Mouse (Mus musculus): Measurements from ENCODE around the gene Daam2.

The Daam2 gene

GRCm38 (mm10) chr17:49531661-49532060, 32.5 kb downstream of the Daam2 start:
- no peak for DNase-seq (ENCODE audit: low spot score in 2 of 2)

DNA sequence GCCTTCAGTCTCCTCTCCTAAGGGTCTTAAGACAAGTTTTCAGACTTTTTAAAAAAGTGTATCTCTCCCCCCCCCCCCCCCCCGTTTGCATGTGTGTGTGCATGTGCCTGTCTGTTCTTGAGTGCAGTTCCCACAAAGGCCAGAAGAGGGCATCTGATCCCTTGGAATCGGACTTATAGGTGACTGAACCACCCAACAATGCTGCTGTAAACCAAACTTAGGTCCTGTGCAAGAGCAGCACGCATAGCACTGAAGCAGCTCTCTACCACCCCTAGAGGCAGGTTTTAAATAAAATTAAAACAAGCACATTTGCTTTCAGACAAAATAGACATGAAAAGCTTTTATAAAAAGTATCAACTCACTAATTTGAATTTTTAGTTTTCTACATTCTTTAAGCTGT, 33.9 kb downstream of the Daam2 start:
- DNase-seq (ENCODE audit: low spot score in 2 of 2), result no peak

DNA sequence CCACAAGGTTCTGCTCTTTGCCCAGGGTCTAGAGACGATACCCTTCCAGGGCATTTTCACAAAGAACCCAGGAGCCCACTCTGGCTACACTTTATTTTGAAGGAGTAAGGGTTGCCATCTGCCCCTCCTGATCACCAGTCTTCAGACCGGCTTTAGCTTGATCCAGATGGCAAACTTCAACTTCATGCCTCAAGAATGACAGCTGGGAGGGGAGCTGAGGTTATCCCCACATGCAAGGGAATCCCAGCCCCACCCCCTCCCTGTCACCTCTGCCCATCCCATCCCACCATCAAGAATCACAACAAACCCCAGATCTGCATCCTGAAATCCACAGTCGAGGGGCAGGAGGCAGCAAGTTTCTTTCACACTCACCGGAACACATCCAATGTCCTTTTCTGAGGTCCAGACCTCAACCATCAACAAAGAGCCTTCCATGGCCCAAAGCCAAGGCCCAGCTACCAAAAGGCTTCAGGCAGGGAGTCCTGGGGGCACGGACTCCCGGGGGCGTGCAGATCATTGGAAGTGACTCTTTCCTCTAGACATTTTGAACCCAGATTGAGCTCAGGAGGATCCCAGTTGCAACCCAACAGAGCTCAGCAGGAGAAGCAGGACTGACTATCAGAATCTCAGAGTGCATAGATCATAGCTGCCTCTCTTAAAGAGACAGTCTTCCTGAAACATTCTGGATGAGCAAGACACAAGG, 35.5 kb downstream of the Daam2 start:
- DNase-seq (ENCODE audit: low spot score in 2 of 2), result no peak

DNA sequence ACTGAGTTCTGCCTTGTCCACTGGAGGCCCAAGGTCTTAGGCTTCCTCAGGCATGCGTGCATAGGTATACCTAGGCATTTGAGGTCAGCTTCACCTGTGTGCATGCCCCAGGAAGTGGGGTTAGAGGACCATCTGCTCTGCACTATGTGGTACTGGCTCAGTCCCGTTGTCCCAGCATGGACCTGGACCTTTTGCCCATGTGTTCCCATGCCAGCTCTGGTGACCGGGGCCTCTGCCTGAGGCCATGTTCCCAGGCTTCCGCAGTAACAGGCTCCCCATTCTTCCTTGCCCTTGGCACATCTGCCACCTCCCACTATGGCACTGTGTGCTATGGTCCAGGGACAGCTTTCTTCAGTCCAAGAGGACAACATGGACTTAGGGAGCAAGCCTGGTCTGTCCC, 36.1 kb downstream of the Daam2 start:
- peak in 1 of 2 experiments; percentile 22 for DNase-seq (ENCODE audit: low spot score in 2 of 2)

DNA sequence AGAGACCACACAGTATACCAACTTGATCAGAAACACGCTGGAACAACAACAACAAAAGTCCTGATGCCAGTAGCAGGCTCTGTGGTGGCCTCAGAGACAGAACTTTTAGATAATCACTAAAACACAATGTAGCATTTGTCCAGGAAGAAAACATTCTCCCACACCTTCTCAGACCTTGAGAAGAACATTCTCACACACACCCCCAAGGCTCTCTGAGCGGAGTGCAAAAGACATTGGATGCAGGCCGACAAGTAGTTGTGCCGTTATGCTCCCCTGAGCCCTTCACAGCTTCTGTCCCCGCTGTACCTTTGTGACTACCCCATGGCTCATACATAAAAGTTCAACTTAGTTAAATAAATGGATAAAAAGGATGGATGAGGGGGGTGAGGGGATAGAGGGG, 37.6 kb downstream of the Daam2 start:
- no peak for DNase-seq (ENCODE audit: low spot score in 2 of 2)

DNA sequence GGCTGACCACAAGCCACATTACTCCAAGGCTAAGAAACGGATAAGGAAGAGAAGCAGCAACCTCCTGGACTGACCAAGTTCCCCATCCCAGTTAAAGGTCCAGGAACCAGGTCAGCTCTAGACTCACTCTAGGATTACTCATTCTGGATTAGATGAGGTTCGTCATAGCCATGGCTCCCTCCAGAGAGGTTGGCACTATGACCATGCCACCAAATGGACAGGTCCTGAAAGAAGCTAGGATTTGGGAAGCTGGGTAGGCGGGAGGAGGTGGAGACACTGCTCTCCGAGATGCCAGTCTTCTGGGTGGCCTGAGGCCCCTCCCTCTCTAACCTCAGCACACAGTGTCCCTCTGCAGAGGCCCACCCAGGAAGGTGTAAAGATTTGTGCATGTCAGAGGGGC, 38.2 kb downstream of the Daam2 start:
- no peak for DNase-seq (ENCODE audit: low spot score in 2 of 2)

- no peak for DNase-seq (ENCODE audit: low spot score in 2 of 2)
Observed at GRCm38 (mm10) chr17:49524584-49524983, 39.6 kb downstream of the Daam2 start.

- no peak for DNase-seq (ENCODE audit: low spot score in 2 of 2)
Observed at GRCm38 (mm10) chr17:49522435-49522834, 41.7 kb downstream of the Daam2 start.

DNA sequence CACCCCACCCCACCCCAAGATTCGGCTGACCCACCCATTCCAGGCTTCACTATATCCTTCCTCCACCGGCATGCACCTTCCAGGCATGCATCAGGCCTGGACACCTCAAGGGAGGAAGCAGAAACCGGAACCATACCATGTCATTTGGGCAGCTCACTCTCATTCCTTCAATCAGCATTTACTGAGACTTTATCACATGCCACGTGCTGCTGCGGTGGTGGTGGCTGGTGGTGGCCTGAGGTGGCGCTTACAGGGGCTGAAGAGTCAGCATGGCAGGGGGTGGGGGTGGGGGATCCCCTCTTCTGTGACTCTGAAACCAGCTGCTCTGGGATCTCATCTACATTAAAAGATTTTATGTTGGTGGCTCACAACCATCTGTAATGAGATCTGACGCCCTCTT, 42.1 kb downstream of the Daam2 start:
- DNase-seq (ENCODE audit: low spot score in 2 of 2), result no peak

- DNase-seq (ENCODE audit: low spot score in 2 of 2), result no peak
Observed at GRCm38 (mm10) chr17:49520674-49521073, 43.5 kb downstream of the Daam2 start.

- DNase-seq (ENCODE audit: low spot score in 2 of 2), result no peak
Observed at GRCm38 (mm10) chr17:49519576-49520247, 44.4 kb downstream of the Daam2 start.

GRCm38 (mm10) chr17:49517091-49517490, 47.1 kb downstream of the Daam2 start:
- DNase-seq (ENCODE audit: low spot score in 2 of 2), result no peak

GRCm38 (mm10) chr17:49515678-49516077, 48.5 kb downstream of the Daam2 start:
- no peak for DNase-seq (ENCODE audit: low spot score in 2 of 2)

- DNase-seq (ENCODE audit: low spot score in 2 of 2), result no peak
Observed at GRCm38 (mm10) chr17:49515141-49515540, 49.0 kb downstream of the Daam2 start.

- no peak for DNase-seq (ENCODE audit: low spot score in 2 of 2)
Observed at GRCm38 (mm10) chr17:49512671-49513085, 51.5 kb downstream of the Daam2 start.

DNA sequence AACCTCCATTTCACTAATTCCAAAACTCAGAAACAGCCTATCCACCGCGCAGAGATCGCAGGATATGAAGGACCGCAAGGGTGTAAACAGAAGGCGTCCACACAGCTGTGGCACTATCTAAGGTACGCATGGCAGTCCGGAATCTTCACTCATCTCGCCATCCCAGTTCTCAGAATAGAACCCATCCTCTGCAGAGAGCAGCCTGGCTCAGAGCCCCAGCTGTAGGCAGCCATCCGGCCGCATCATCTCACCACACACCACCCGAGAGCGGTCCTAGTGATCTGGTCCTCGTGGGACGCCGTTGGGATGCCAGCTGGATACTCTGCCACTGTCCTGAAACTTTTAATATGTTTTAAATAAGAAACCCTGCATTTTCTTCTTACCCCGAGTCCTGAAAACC, 54.7 kb downstream of the Daam2 start:
- DNase-seq (ENCODE audit: low spot score in 2 of 2), result peak; percentile 25 to 29

DNA sequence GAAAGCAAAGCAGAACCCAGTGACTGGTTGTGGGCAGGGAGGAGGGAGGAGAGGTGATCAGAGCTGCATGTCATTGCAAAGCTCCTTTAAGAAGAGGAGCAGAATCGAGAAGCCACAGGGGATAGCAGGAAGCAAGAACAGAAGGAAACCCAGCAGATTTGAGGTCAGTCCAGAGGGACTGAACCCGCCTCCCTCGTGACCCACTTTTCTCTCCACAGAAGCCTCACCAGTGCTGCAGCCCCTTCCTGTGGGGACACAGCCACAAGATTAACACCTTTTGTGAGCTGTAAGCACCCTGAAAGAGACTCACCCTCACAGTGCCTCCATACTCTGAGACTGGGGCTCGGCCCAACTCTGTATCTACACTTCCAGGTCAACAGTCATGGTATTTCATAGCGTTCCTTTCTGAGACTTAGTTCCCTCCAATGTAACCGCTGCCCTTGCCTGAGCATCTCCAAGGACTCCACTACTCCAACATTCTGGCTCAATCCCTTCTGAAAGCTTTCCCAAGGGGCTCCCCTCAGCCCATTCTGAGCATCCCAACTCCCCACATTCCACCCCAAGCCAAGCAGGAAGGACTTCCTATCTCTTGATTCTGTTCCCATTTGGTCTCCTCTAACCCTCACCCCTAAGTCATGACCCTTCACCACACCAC, 60.8 kb downstream of the Daam2 start:
- no peak for DNase-seq (ENCODE audit: low spot score in 2 of 2)

GRCm38 (mm10) chr17:49500234-49500633, 63.9 kb downstream of the Daam2 start:
- no peak for DNase-seq (ENCODE audit: low spot score in 2 of 2)

GRCm38 (mm10) chr17:49499635-49500034, 64.5 kb downstream of the Daam2 start:
- no peak for DNase-seq (ENCODE audit: low spot score in 2 of 2)

- no peak for DNase-seq (ENCODE audit: low spot score in 2 of 2)
Observed at GRCm38 (mm10) chr17:49498169-49498568, 66.0 kb downstream of the Daam2 start.

DNA sequence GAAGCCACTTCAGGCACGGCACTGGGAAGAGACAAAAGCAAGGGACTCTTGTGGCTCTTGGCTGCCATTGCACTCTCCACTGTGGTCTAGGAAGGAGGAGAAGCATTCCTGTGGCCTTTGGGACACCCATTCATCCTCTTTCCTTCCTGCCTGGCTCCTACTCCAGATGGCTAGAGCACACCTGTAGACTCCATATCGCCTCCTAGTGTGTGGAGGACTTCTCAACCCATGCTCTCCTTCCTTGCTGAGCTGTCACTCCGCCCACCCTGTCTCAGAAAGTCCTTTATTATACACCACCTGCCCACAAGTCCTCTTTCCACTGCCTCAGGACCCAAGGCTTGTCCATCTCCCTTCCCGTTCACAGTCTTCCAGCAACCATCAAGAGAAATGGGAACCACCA, 70.9 kb downstream of the Daam2 start:
- DNase-seq (ENCODE audit: low spot score in 2 of 2), result no peak

GRCm38 (mm10) chr17:49489098-49489497, 75.0 kb downstream of the Daam2 start:
- DNase-seq (ENCODE audit: low spot score in 2 of 2), result no peak

GRCm38 (mm10) chr17:49484435-49484834, 79.7 kb downstream of the Daam2 start:
- peak in 1 of 2 experiments; percentile 25 for DNase-seq (ENCODE audit: low spot score in 2 of 2)
